Mouse (Mus musculus): ENCODE measurements around the gene Tmem262. TPM values are rescaled to one million over a fixed set of nuclear protein-coding genes. Genes with fewer than 3 reads are reported as not detected.

Tmem262 gene
- polyA plus RNA-seq (2012; rRNA removed), result 0.06 TPM in 1 of 2 replicates, not detected in the other

DNA sequence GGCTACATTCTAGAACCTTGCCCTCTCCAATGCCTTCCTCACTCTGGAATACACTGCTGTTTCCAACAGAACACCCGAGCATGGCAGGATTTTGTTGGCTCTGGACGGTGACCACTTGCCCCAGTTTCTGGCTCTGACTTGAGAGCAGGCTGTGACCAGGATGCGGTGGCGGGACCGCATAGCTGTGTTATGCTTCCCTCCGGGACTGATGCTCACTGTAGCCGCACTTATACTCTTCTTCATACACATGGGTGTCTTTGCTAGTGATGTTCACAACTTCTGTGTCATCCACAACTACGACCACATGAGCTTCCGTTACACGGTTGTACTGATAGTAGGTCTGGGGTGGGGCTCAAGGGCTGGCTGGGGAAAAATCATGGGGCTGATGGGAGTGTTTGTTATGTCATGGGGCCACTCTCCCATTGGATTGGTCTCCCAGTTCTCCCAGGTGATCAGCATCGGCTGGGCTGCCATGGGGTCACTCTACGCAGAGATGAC is at the start of gene Tmem262:
Gene Tmem262, plus strand, starts transcription at position 51 of the 498 bp plus-strand sequence.

DNA sequence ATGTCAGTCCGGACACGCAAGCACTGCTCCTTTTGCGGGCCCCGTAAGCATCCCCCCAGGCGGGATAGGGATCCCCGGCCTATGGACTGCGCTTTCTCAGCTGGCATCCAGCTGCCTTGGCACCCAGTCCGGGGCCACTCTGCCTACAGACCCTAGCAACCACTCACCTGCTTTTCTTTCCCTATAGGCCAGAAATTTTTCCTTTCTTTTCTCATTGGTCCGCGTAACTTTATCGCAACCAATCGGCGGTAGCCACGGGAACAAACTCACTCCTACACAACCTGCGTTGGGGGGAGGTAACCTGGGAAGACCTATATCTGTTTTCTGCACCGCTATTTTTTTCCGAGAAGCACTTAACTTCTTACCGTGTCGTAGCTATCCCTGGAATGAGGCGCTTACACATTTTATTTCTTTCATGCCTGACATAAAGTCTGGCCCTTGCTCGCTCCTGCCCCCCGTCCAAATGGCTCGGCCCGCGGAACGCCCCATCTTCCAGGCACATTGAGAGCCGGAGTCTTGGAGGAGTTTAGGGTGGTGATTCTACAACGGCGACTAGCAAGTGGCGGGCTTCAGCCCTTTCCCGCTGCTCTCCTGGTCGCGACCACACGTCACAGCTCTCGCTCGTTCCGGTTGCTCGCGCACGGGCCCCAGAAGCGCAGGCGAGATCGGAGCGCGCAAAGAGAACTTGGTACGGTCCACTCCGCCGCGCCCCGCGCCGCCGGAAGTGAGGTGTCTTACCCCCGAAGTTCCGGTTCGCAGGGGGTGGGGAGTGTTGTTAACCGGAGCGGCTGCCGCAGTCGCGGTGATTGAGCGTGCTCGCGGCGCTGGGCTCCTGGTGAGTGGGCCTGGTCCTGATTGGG is 33.3 kb upstream of the Tmem262 start, which contains the start of gene Syvn1:
Gene Syvn1, plus strand, starts transcription at position 283 of the 860 bp plus-strand sequence.

DNA sequence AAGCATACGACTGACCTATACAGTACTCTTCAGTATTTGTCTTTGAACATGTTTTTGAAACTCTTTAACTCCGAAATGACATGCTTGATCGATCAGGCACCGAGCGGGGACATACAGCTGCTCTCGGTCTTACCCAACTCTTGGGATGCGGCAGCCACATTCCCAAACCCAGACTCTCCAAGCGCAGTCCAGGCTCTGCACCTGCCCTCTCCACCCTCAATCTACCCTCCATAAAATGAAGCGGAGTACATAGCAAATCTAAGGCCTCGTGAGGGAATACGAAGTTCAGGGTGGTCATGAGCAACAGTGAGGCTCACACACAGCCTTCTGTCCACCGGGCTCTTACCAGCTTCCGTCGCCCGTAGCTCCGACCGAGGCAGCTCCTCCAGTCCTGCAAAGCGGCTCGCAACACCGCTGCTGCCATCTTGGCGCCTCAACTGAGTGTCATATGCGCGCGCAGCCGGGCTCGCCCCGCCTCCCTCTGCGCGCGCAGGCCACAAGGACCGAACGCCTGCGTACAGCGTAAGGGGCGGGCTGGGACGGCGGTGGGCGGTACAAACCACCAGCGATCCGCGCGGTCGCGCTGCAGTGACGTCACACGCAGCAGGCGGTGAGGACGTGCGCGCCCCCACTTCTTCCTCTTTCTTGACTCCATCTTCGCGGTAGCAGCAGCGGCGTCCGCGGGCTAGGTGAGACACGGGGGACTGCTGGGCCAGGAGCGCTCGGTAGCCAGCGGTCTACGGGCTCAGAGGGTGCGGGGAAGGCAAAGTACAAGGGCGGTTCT is 22.3 kb upstream of the Tmem262 start, which contains the start of the genes Mrpl49 and Fau:
Gene Mrpl49, minus strand, starts transcription at position 473 of the 784 bp plus-strand sequence.
Gene Fau, plus strand, starts transcription at position 532 of the 784 bp plus-strand sequence.

DNA sequence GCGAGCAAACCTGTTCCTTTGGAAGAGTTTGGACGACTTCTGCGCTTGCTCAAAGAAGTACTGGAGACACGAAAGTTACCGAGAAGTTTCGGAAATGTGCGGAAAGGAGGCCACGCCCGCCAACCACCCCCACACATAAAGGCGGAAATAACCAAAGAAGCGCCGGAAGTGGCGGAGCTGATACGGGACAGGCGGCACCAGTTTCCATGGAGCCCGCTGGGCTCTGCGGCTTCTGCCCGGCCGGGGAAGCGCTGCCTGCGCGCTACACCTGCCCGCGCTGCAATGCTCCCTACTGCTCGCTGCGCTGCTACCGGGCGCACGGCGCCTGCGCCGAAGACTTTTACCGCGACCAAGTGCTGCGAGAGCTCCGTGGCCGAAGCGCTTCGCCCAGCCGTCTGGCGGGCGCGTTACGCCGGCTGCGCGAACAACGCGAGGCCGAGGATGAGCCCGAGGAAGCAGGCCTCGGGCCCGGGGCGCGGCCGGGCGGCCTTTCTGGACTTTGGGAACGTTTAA is 18.8 kb upstream of the Tmem262 start, which contains the start of gene Znhit2:
Gene Znhit2, plus strand, starts transcription at position 172 of the 513 bp plus-strand sequence.

DNA sequence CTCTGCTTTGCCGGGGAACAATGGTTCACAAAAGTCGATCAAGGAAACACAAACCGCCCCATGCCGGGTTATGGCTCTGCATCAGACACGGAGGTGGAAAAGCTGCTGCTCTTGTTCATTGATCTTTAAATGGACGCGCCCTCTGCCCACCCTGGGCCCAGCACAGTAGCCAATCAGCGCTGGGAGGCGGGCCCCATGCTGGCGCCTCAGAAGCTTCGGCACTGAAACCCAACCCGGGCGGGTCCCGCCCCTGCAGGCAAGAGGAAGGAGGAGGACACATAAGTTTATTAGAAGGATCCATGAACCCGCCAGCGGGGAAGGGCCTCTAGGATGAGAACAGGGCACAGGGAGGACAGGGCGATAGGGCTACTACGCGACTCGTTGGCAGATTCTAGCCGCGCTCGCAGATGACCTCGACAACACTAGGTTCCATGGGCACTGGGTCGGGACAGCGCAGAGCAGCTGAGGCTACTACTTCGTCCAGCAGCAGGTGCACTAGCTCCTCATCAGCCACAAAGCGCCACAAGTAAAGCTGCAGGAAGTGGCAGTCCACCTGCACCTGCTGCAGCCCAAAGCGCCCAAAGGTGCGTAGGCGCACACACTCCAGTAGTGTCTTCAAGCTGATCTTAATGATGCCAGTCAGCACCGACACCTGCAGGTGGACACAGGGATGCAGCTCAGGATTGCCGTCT is 12.0 kb upstream of the Tmem262 start, which contains the start of gene Tm7sf2:
Gene Tm7sf2, minus strand, starts transcription at position 650 of the 692 bp plus-strand sequence.

DNA sequence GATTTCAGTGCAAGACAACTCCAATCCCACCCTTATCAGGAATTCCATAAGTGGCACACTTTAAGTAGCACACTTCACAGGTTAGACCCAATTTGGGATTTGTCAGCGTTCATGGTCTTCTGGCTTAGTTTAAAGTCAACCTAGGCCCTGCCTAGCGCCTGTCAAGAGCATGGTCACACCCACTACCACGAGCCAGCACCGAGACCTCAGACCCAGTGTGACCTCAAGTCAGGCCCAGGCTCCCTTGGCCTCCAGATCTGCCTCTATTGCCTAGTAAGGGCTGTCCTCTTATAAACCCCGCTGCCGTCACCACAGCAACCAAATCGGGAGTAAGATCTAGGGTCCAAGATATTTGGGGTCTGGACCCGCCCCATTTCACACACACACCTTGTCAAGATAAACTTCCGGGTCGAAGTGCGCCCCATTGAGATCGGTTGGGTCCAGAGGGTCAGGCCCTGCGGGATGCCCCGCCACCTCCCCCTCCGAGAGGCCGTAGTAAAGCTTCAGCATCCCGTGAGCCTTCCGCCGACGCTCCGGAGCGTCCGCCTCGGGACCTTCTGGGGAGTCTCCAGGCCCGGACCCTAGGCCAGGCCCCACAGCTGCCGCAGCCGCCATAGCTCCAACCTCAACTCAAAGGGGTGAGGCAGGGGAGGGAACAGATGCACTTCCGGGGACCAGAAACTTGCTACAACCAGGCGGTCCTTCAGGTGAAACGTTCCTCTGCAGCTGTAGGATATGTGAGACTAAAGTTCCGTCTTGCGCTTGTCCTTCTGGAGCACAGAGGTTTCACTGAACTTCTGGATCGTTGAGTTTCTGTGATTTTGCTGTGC is 3.1 kb upstream of the Tmem262 start, which contains the start of gene Vps51:
Gene Vps51, minus strand, starts transcription at position 668 of the 830 bp plus-strand sequence.

DNA sequence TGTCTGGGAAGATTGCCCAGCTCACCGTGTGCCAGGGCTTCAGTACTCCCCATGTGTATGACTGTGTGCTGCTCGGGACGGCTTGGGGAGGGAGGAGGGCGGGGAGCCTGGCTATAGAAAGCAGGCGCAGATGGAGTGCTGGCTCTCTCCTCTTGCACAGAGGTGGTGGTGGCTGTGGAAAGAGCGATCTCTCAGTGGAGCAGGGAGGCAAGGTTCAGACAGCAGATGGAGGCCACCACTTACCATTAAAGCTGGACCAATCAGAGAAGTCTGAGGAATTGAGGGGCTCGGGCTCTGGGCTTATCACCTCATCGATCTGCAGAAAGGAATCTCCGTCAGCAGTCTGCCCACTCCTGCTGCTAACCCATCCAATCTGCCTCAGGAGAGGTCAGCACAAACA is 2.3 kb downstream of the Tmem262 start, which contains the start of gene Gm28374:
Gene Gm28374, minus strand, starts transcription at position 101 of the 400 bp plus-strand sequence.

DNA sequence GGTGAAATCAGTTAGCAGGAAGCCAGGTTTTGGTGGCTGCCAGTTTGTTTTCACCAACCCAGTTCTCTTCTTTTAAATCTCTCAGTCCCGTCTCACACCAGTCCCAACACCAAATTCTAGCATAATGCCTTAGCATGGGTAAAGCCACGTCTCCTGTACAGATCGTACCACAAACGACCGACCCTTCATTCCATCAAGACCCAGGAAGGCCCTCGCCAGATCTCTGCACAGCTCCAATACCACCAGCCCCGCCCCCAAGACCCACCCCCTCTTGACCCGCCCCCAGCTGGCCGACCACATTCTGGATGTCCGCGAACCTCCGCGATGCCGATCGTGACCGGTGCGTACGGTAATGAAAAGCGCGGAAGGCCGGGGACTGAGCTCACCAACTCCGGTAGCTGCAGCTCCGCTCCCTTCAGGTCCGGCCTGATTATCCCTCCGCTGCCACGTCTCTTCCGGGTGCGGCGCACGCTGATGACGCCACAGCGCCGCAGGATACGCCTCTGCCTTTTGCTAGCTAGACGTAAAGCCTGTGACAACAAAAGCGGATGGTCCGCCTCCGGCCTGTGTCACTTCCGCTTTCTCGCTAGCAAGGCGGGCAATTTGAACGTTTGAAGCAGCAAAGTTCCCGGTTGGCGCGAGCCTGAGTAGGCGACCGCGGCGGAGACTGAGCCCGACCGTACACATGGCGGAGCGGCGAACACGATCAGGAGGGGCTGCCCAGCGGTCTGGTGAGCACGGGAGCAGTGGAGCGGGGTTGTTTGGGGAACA is 4.8 kb downstream of the Tmem262 start, which contains the start of the genes Zfpl1 and Cdca5:
Gene Zfpl1, minus strand, starts transcription at position 479 of the 771 bp plus-strand sequence.
Gene Cdca5, plus strand, starts transcription at position 506 of the 771 bp plus-strand sequence.

DNA sequence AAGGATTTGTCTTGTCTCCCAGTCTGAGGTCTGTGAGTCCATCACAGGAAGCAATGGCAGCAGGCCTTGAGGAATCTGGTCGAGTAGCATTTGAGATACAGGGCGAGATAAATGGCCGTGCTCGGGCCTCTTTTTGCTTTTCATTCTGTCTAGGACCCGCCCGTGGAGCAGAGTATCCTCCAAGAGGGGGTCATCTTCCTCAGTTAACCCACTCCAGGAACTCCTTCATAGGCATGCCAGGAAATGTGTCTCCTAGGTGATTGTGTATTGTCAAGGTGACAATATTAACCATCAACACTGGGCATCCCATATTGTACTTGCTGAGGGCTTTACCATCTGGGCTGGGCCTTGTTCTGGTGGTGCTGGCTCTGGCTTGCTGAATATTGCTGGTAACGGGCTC is 14.3 kb downstream of the Tmem262 start, which contains the start of gene AC131692.1:
Gene AC131692.1, plus strand, starts transcription at position 301 of the 400 bp plus-strand sequence.

DNA sequence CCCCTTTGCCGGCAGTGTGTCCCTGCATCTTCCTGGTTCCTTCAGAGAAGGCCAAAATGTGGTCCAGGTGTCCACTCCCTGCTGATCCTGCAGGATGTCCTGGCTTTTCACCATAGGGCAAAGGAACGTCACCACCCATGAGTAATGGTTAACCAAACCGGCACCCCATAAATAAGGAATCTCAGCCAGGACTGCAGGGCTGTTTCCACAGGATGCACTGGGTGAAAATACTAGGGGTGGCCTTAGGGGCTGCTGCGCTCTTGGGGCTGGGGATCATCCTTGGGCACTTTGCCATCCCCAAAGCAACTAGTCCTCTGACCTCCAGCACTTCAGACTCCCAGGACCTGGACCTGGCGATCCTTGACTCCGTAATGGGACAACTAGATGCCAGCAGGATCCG is 25.8 kb downstream of the Tmem262 start, which contains the start of gene Naaladl1:
Gene Naaladl1, plus strand, starts transcription at position 197 of the 400 bp plus-strand sequence.

DNA sequence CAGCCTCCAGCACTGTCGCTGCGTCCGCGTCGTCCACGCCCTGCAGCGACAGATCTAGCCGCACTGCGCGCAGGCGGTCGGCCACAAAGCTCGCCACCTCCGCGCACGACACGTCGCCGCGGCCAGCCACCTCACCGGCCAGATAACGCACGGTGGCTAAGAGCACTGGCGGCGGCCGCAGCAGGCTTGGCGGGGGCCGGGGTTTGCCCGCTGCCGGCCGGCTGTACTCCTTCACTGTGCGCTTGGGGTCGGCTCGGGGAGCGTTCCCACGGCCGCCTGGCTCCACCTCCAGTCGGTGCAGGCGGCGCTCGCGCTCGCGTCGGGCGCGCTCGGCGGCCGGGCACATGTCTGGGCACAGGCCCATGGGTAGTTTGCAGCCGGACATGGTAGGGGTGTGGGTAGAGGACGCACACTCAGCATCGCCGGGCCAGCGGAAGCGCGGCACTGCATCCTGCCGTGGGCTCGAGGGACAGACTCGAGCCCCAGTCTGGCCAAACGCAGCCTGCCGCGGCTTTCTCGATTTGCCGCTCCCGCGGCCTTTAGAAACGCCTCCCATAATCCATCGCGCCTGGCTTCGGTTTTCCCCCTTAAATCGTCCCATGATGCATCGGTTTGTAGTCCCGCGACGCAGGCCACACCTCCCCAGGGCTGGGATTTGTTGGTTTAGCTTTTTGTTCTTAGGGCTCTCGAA is 38.3 kb downstream of the Tmem262 start, which contains the start of gene Sac3d1:
Gene Sac3d1, minus strand, starts transcription at position 665 of the 691 bp plus-strand sequence.

DNA sequence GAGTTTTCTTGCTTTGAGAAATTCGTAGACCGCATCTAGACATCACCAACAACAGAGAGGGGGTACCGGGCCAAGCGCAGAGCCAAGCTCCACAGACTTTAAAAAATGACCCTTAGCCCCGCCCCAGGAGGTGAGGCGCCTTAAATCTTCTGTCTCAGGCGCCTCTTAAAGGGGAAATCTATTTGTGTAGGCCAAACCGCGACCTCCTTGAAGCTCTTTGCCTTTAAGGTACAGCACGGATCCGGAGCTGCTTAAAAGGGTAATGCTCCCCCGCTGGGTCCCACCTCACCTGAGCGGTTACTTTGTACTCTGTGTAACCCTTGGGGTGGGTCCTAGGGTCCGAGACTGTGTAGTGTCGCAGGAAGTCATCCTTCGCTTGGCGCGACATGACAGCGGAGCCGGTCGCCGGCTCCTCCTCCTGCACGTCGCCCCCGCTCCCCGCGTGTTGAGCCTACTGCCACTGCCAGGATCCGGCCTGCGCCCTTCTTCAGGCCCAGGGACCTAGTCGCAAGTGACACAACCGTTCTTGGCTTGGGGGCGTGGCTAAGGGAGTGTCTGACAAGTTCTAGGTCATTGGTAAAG is 48.0 kb downstream of the Tmem262 start, which contains the start of gene Snx15:
Gene Snx15, minus strand, starts transcription at position 545 of the 582 bp plus-strand sequence.

Other genes starting within 250 kb of the Tmem262 start
- gene Frmd8, start 204.8 kb upstream of the Tmem262 start, polyA plus RNA-seq (2012; rRNA removed), result 5.5 and 7.0 TPM in 2 replicates
- 5.2 and 7.1 TPM in 2 replicates for gene Slc25a45, start 202.2 kb upstream of the Tmem262 start, polyA plus RNA-seq (2012; rRNA removed)
- 2.2 and 2.7 TPM in 2 replicates for gene Tigd3, start 185.9 kb upstream of the Tmem262 start, polyA plus RNA-seq (2012; rRNA removed)
- 31.1 and 35.5 TPM in 2 replicates for gene Dpf2, start 167.0 kb upstream of the Tmem262 start, polyA plus RNA-seq (2012; rRNA removed)
- gene Cdc42ep2, start 155.2 kb upstream of the Tmem262 start, polyA plus RNA-seq (2012; rRNA removed), result 2.2 and 2.3 TPM in 2 replicates
- 55.8 and 62.7 TPM in 2 replicates for gene Pola2, start 115.8 kb upstream of the Tmem262 start, polyA plus RNA-seq (2012; rRNA removed)
- gene Slc22a20, start 93.9 kb upstream of the Tmem262 start, polyA plus RNA-seq (2012; rRNA removed), result not detected in 2 replicates
- gene Capn1, start 64.1 kb upstream of the Tmem262 start, polyA plus RNA-seq (2012; rRNA removed), result 24.8 and 29.9 TPM in 2 replicates
- 8.8 and 11.9 TPM in 2 replicates for gene Syvn1, start 33.5 kb upstream of the Tmem262 start, polyA plus RNA-seq (2012; rRNA removed)
- gene Mrpl49, start 22.2 kb upstream of the Tmem262 start, polyA plus RNA-seq (2012; rRNA removed), result 28.3 and 34.1 TPM in 2 replicates
- gene Fau, start 22.2 kb upstream of the Tmem262 start, polyA plus RNA-seq (2012; rRNA removed), result 961 and 1,008 TPM in 2 replicates
- 13.5 and 15.6 TPM in 2 replicates for gene Znhit2, start 18.8 kb upstream of the Tmem262 start, polyA plus RNA-seq (2012; rRNA removed)
- gene Tm7sf2, start 11.7 kb upstream of the Tmem262 start, polyA plus RNA-seq (2012; rRNA removed), result 29.2 and 36.4 TPM in 2 replicates
- gene Vps51, start 2.8 kb upstream of the Tmem262 start, polyA plus RNA-seq (2012; rRNA removed), result 20.8 and 25.0 TPM in 2 replicates
- 0.17 and 0.19 TPM in 2 replicates for gene Gm28374, start 2.2 kb downstream of the Tmem262 start, polyA plus RNA-seq (2012; rRNA removed)
- 17.3 and 21.2 TPM in 2 replicates for gene Zfpl1, start 4.9 kb downstream of the Tmem262 start, polyA plus RNA-seq (2012; rRNA removed)
- gene Cdca5, start 5.0 kb downstream of the Tmem262 start, polyA plus RNA-seq (2012; rRNA removed), result 22.5 and 26.6 TPM in 2 replicates
- 0.50 and 0.53 TPM in 2 replicates for gene AC131692.1, start 14.4 kb downstream of the Tmem262 start, polyA plus RNA-seq (2012; rRNA removed)
- 4.2 and 4.4 TPM in 2 replicates for gene Naaladl1, start 25.7 kb downstream of the Tmem262 start, polyA plus RNA-seq (2012; rRNA removed)
- gene Sac3d1, start 38.6 kb downstream of the Tmem262 start, polyA plus RNA-seq (2012; rRNA removed), result 15.7 and 17.5 TPM in 2 replicates
- gene Snx15, start 48.3 kb downstream of the Tmem262 start, polyA plus RNA-seq (2012; rRNA removed), result 37.2 and 41.0 TPM in 2 replicates
- gene Batf2, start 61.0 kb downstream of the Tmem262 start, polyA plus RNA-seq (2012; rRNA removed), result 0.27 and 0.37 TPM in 2 replicates
- gene Arl2, start 61.5 kb downstream of the Tmem262 start, polyA plus RNA-seq (2012; rRNA removed), result 22.1 and 23.4 TPM in 2 replicates
- gene Majin, start 104.4 kb downstream of the Tmem262 start, polyA plus RNA-seq (2012; rRNA removed), result not detected in 2 replicates
- 0.07 and 0.08 TPM in 2 replicates for gene Gpha2, start 146.3 kb downstream of the Tmem262 start, polyA plus RNA-seq (2012; rRNA removed)
- 2.7 and 2.8 TPM in 2 replicates for gene Ppp2r5b, start 155.8 kb downstream of the Tmem262 start, polyA plus RNA-seq (2012; rRNA removed)
- gene Atg2a, start 161.6 kb downstream of the Tmem262 start, polyA plus RNA-seq (2012; rRNA removed), result 4.1 and 5.0 TPM in 2 replicates
- 64.9 and 71.3 TPM in 2 replicates for gene Ehd1, start 196.7 kb downstream of the Tmem262 start, polyA plus RNA-seq (2012; rRNA removed)
- 2.0 TPM in 2 replicates for gene Cdc42bpg, start 226.4 kb downstream of the Tmem262 start, polyA plus RNA-seq (2012; rRNA removed)

All from liver, embryonic 14 days (tissue).